Mouse (Mus musculus) intestine, embryonic 16.5 days (tissue): ENCODE measurements around the gene Cpsf4l. TPM values are rescaled to one million over a fixed set of nuclear protein-coding genes. Genes with fewer than 3 reads are reported as not detected.

Source experiments
- ATAC-seq: fragments of 200-750 bp; cut with Nextera tagmentation; 2 replicates; pipeline ENCODE4 v1.8.0; 2017; ENCODE audit warnings: moderate TSS enrichment, moderate library complexity
- H3K27ac ChIP-seq: fragments of 300-500 bp; sonication (generic); 2 replicates; pipeline ENCODE4 v1.5.1; 2014; ENCODE audit warnings: mild to moderate bottlenecking, low read length
- H3K27me3 ChIP-seq: fragments of 300-500 bp; sonication (generic); replicated peaks from 2 replicates; pipeline ENCODE4 v1.6.1; 2014; ENCODE audit warnings: low read length, control low read depth, mixed read lengths; ENCODE audit not compliant: control insufficient read depth, insufficient read depth
- H3K36me3 ChIP-seq: fragments of 300-500 bp; sonication (generic); 2 replicates; pipeline ENCODE4 v1.6.1; 2014; ENCODE audit warnings: low read length, control low read depth; ENCODE audit not compliant: control insufficient read depth, insufficient read depth
- H3K4me1 ChIP-seq: fragments of 300-500 bp; sonication (generic); 2 replicates; pipeline ENCODE4 v1.6.1; 2014; ENCODE audit warnings: low read length, control low read depth, mixed read lengths; ENCODE audit not compliant: control insufficient read depth, insufficient read depth
- H3K4me2 ChIP-seq: fragments of 300-500 bp; sonication (generic); 2 replicates; pipeline ENCODE4 v1.6.1; 2014; ENCODE audit warnings: low read depth, low read length, control low read depth
- H3K4me3 ChIP-seq: fragments of 300-500 bp; sonication (generic); 2 replicates; pipeline ENCODE4 v1.5.1; 2014; ENCODE audit warnings: mild to moderate bottlenecking, low read length
- H3K9ac ChIP-seq: fragments of 300-500 bp; sonication (generic); 2 replicates; pipeline ENCODE4 v1.6.1; 2014; ENCODE audit warnings: low read depth, low read length
- H3K9me3 ChIP-seq: fragments of 300-500 bp; sonication (generic); 2 replicates; pipeline ENCODE4 v1.6.1; 2016; ENCODE audit warnings: low read length, control low read depth; ENCODE audit not compliant: control insufficient read depth
- WGBS: fragments of 180-500 bp; shearing (Covaris S2); extraction: QIAGEN DNeasy Blood & Tissue Kit; methylation state at CpG from one replicate; pipeline ENCODE4 v1.1.7; 2014; 5-methylcytosine and 5-hydroxymethylcytosine counted together
- polyA plus RNA-seq: library from polyadenylated mRNA; unstranded; fragments of >200 nt; fragmentation: Nextera tagmentation; extraction: Ambion mirVana; gene quantifications from 2 replicates; pipeline ENCODE4 v1.2.1, GENCODE M21; 2015

Gene Cpsf4l
- 0.12 and 0.33 TPM in 2 replicates for polyA plus RNA-seq

DNA sequence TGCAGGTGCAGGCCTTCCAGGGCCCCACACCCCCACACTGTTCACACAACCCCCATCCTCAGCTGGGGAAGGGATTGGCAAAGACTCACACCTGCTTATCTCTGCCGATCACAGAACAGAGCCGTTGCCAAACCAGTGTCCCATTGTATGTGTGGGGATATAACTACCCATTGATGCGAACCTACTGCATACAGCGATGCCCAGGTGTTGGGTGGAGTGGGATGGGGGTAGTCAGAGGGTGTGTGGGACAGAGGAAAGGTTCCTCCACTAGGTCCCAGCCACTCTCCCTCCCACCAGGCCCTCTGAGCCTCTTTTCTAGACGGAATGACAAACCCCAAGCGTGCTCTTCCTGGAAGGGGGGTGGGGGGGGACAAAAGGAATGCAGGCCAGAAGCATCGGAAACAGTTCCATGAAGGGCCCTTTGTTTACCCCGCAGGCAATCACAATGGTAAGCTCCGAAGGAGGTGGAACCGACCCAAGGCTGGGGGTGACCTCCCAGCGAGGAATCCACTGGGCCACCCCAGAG lies at the start of gene Cpsf4l:
Gene Cpsf4l, minus strand, starts transcription at position 287 of the 526 bp plus-strand sequence.
- Histone ChIP-seq H3K27ac (peak within 1 kb of the TSS; percentile 77), H3K9me3 (no peaks in the 10 kb centered on the region), H3K9ac (peak within 1 kb of the TSS; percentile 62), H3K36me3 (no peaks in the 10 kb centered on the region), H3K4me2 (peak within 1 kb of the TSS; percentile 17; the same call in 1 of the 2 replicates), H3K4me1 (peaks cover 25% of the 10 kb centered on the region), H3K4me3 (no peak within 1 kb of the TSS), H3K27me3 (no peaks in the 10 kb centered on the region)
- ATAC-seq, result peak; percentile 47
- WGBS, result 29% methylated on average over 11 of the region's 11 CpGs

DNA sequence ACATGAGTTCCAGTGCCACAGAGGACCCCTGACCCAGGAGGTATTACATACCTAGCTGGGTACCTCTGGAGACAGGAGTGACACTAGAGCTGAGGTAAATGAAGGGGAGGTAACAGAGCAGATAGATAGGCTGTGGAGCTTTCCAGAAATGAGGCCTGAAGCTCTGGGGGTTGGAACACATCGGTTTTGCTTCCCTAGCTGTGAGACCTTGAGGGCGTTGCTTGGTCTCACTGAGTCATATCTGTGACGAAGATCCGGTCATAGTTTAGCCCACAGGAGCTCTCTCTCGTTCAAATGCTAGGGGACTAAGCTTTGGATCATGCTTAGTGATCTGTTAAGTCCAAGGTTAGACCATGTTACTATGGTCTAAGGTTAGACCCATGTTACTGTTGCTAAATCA lies 49.0 kb upstream of the Cpsf4l start:
- Histone ChIP-seq H3K27me3 (no peaks in the 10 kb centered on the region), H3K36me3 (no peaks in the 10 kb centered on the region), H3K4me3 (no peak overlapping the region), H3K27ac (no peak overlapping the region), H3K9me3 (no peaks in the 10 kb centered on the region), H3K9ac (no peak overlapping the region), H3K4me2 (no peak overlapping the region), H3K4me1 (0 out of 2 replicates have a peak, but pooled peaks cover 2% of the 10 kb centered on the region)
- WGBS, result 93% methylated on average over 5 of the region's 5 CpGs
- ATAC-seq, result no peak

DNA sequence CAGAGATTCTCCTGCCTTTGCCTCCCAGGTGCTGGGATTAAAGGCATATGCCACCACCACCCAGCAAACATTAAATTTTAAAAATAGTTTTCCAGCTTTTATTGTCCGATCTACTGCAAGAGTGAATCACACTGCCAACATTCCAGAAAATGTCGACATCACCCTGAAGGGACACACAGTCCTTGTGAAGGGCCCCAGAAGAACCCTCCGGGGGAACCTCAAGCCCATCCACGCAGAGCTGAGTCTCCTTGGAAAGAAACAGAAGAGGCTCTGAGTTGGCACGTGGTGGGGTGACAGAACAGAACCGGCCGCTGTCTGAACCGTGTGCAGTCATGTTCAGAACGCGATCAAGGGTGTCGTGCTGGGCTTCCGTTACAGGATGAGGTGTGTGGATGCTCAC lies 46.8 kb upstream of the Cpsf4l start:
- ATAC-seq, result no peak
- Histone ChIP-seq H3K9me3 (no peaks in the 10 kb centered on the region), H3K27ac (no peak overlapping the region)

DNA sequence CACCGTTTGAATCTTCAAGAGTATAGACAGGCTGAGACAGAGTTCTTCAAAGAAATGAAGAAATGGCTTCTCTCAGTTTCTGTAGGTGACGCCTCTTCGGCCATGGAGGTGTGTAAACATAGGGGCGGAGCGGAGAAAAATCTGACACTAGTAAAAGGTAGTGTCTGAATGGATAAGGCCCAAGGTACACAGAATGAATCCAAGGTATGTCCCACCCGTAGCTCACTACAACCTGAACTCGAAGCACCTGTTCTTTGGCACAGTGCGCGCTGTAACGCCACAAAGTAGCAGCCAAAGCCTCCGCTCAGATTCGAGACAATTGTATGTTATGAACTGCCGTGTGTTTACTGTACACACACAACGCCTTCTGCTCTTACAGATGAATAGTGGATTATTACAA lies 46.1 kb upstream of the Cpsf4l start:
- no peak overlapping the region for H3K9ac ChIP-seq
- H3K4me2 ChIP-seq, result no peak overlapping the region
- 76% methylated on average over 14 of the region's 14 CpGs for WGBS
- no peak for ATAC-seq
- H3K27ac ChIP-seq, result no peak overlapping the region
- H3K4me1 ChIP-seq, result peaks cover 7% of the 10 kb centered on the region
- no peaks in the 10 kb centered on the region for H3K27me3 ChIP-seq
- no peak overlapping the region for H3K4me3 ChIP-seq
- no peaks in the 10 kb centered on the region for H3K9me3 ChIP-seq
- H3K36me3 ChIP-seq, result no peaks in the 10 kb centered on the region

More for the DNA sequence above, 46.8 kb upstream of the Cpsf4l start:
- Histone ChIP-seq H3K36me3 (no peaks in the 10 kb centered on the region), H3K4me3 (no peak overlapping the region), H3K4me2 (no peak overlapping the region), H3K27me3 (no peaks in the 10 kb centered on the region), H3K4me1 (peaks cover 7% of the 10 kb centered on the region), H3K9ac (no peak overlapping the region)
- WGBS, result 93% methylated on average over 12 of the region's 12 CpGs

DNA sequence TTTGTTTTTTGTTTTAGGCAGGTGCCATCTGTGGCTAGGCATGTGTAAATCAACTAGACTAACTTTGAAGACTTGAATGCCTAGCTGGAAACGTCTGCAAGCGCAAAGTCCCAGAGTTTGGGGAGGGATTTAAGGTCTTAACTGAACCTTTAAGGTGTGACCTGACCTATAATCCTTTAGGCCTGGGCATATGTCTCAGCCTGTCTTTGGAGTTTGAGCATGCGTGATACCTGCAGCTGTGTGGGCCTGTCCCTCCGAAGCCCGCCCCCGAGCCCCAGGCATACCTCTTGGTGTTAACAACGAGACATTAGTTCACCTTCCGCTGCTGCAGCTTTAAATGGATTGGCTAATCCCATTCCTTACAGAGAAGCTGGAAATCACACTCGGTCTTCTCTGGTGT lies 45.0 kb upstream of the Cpsf4l start:
- Histone ChIP-seq H3K9me3 (no peaks in the 10 kb centered on the region), H3K4me1 (peaks cover 7% of the 10 kb centered on the region), H3K4me2 (no peak overlapping the region), H3K36me3 (no peaks in the 10 kb centered on the region), H3K4me3 (no peak overlapping the region), H3K27me3 (no peaks in the 10 kb centered on the region), H3K27ac (no peak overlapping the region), H3K9ac (no peak overlapping the region)
- WGBS, result 61% methylated on average over 9 of the region's 9 CpGs
- no peak for ATAC-seq

DNA sequence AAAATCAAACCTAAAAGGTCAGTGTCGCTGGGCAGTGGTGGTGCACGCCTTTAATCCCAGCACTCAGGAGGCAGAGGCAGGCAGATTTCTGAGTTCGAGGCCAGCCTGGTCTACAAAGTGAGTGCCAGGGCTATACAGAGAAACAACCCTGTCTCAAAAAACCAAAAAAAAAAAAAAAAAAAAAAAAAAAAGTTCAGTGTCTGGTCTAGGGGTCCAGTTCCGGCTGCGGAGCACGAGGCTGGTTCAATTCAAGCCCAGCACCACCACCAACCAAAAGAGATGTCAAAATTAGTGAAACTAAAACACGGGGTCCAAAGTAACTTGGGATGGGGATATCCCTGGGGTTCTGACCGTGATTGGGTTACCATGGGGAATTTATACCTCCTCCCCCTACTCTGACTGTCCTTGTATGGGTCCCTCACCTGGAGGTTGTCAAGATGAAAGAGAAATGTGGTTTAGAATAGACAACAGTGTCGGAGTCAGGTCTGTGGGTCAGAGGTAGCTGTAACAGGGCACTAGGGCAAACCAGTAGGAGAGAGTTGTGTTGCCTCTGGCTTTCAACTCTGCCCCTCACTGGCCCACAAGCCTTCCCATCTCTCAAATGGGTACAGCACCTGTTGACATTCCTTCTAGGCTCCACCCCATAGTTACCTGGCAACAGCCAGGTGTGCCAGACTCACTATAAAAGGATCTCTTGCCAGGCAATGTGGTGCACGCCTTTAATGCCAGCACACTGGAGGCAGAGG lies 43.0 kb upstream of the Cpsf4l start:
- H3K9me3 ChIP-seq, result no peaks in the 10 kb centered on the region
- no peak for ATAC-seq
- H3K4me1 ChIP-seq, result peaks cover 20% of the 10 kb centered on the region
- WGBS, result 95% methylated on average over 10 of the region's 10 CpGs
- 0 out of 2 replicates have a peak overlapping the region, but pooled peaks have one; percentile 74 for H3K9ac ChIP-seq
- H3K4me2 ChIP-seq, result peak overlapping the region; percentile 89
- peak overlapping the region; percentile 93; the same call in 1 of the 2 replicates for H3K27ac ChIP-seq
- H3K4me3 ChIP-seq, result no peak overlapping the region
- no peaks in the 10 kb centered on the region for H3K27me3 ChIP-seq
- no peaks in the 10 kb centered on the region for H3K36me3 ChIP-seq

DNA sequence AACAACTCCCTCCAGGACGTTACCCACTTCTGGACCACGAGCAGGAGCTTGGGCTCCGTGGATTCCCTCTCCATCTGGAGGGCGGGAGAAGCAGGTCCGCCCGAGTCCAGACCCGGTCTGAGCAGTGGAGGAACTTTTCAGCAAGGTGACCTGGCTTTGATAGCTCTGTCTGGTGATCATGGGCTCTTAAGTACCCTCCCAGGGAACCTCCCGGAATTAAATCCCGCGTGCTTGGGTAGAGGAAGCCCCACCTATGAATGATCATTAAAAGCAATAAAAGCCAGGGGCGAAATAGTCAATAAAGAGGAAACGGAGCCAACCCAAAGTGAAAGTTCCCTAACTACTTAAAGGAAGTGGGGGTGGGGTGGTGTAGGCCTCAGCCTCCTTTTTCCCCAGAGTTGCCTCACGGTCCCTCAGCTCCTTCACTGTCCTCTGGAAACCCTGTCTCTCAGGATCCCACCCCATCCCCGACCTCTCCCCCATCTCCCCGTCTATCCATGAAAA lies 42.4 kb upstream of the Cpsf4l start:
- Histone ChIP-seq H3K27me3 (no peaks in the 10 kb centered on the region), H3K36me3 (no peaks in the 10 kb centered on the region), H3K4me2 (peak overlapping the region; percentile 89), H3K27ac (peak overlapping the region; percentile 93), H3K9me3 (no peaks in the 10 kb centered on the region), H3K4me3 (peak overlapping the region; percentile 93), H3K4me1 (peaks cover 27% of the 10 kb centered on the region), H3K9ac (peak overlapping the region; percentile 74)
- peak; percentile 6; the same call in 1 of the 2 replicates for ATAC-seq
- WGBS, result 18% methylated on average over 15 of the region's 15 CpGs

DNA sequence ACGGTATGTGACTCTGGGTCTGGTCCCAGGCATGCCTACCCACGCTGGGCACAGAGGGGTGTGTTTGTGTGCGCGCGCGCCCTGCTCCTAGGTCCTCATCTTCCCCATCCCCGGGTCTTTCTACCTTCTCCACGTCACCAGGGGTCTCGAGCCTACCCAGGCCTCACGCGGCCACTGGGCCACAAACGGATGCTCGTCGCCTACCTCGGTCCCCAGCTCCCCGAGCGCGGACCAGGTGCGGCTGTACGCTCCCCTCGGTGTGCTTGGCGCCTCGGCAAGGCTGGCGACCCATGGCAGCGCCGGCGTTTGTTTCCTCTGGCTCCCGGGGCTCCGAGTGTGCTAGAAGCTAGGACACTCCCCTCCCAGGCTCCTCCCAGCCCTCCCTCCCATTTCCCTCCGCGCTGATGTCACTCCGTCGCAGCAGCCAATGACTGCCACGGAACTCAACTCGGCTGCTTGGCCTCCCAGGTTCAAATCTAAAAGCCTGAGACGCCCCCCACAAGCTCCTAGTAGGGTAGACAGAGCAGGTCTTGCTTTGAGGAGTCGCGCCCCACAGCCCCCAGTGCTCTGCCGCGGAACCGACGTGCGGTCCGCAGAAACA lies 41.8 kb upstream of the Cpsf4l start, which contains the start of gene Cdc42ep4:
Gene Cdc42ep4, minus strand, starts transcription at position 398 of the 601 bp plus-strand sequence.
- ATAC-seq, result peak; percentile 69
- peak within 1 kb of the TSS; percentile 93 for H3K27ac ChIP-seq
- no peaks in the 10 kb centered on the region for H3K27me3 ChIP-seq
- under 1% methylated on average over 44 of the region's 44 CpGs for WGBS
- peaks cover 32% of the 10 kb centered on the region for H3K4me1 ChIP-seq
- H3K9ac ChIP-seq, result peak within 1 kb of the TSS; percentile 91
- peak within 1 kb of the TSS; percentile 89 for H3K4me2 ChIP-seq
- H3K4me3 ChIP-seq, result peak within 1 kb of the TSS; percentile 93
- no peaks in the 10 kb centered on the region for H3K36me3 ChIP-seq
- no peaks in the 10 kb centered on the region for H3K9me3 ChIP-seq
